Mouse (Mus musculus) MEL (cell line): ENCODE results near the gene Ggta1.

ENCODE experiments used
- CTCF ChIP-seq, 3 experiments: IDR thresholded peaks in 2 of 3; conservative IDR thresholded peaks in 1 of 3; 2 replicates each; pipeline ENCODE4 v1.5.1; 2011 to 2012; ENCODE audit warnings: low read length in 3 of 3, low read depth in 2 of 3, mild to moderate bottlenecking in 2 of 3, improper control_type of control experiment in 1 of 3, inconsistent platforms in 1 of 3, mixed read lengths in 1 of 3, moderate library complexity in 1 of 3; ENCODE audit not compliant: control insufficient read depth in 1 of 3, insufficient read depth in 1 of 3, poor library complexity in 1 of 3, severe bottlenecking in 1 of 3
- ELF1 ChIP-seq: IDR thresholded peaks from 2 replicates; pipeline ENCODE4 v1.6.1; 2014; ENCODE audit warnings: low read depth, mild to moderate bottlenecking, inconsistent platforms, low read length, improper control_type of control experiment, moderate library complexity
- EP300 ChIP-seq, 2 experiments: IDR thresholded peaks; 2 replicates each; pipeline ENCODE4 v1.6.1; 2011; ENCODE audit warnings: improper control_type of control experiment in 2 of 2, low read length in 2 of 2, low read depth in 1 of 2, mild to moderate bottlenecking in 1 of 2
- ETS1 ChIP-seq: IDR thresholded peaks from 2 replicates; pipeline ENCODE4 v1.6.1; 2012; ENCODE audit warnings: low read depth, mild to moderate bottlenecking, inconsistent platforms, low read length, improper control_type of control experiment, moderate library complexity
- GATA1 ChIP-seq: IDR thresholded peaks from 2 replicates; pipeline ENCODE4 v1.6.1; 2011; ENCODE audit warnings: low read depth, low read length, improper control_type of control experiment
- MAX ChIP-seq: IDR thresholded peaks from 2 replicates; pipeline ENCODE4 v1.6.1; 2011; ENCODE audit warnings: low read length, improper control_type of control experiment
- POLR2A ChIP-seq, 2 experiments: IDR thresholded peaks; 2 replicates each; pipeline ENCODE4 v1.6.1; 2011 to 2012; ENCODE audit warnings: low read length in 2 of 2, mild to moderate bottlenecking in 2 of 2, control low read depth in 1 of 2, improper control_type of control experiment in 1 of 2, low read depth in 1 of 2, moderate library complexity in 1 of 2; ENCODE audit not compliant: control insufficient read depth in 1 of 2, insufficient read depth in 1 of 2, poor library complexity in 1 of 2
- SIN3A ChIP-seq: IDR thresholded peaks from 2 replicates; pipeline ENCODE4 v1.6.1; 2012; ENCODE audit warnings: low read length, improper control_type of control experiment, inconsistent platforms
- TBP ChIP-seq: IDR thresholded peaks from 2 replicates; pipeline ENCODE4 v1.8.0; 2011; ENCODE audit warnings: low read depth, low read length, improper control_type of control experiment
- USF2 ChIP-seq, 2 experiments: IDR thresholded peaks; 2 replicates each; pipeline ENCODE4 v1.6.1; 2011 to 2012; ENCODE audit warnings: improper control_type of control experiment in 2 of 2, low read length in 2 of 2, borderline replicate concordance in 1 of 2, inconsistent platforms in 1 of 2, low read depth in 1 of 2, mild to moderate bottlenecking in 1 of 2; ENCODE audit not compliant: insufficient read depth in 1 of 2
- ZC3H11A ChIP-seq: IDR thresholded peaks from 2 replicates; pipeline ENCODE4 v1.6.1; 2012; ENCODE audit warnings: low read depth, mild to moderate bottlenecking, inconsistent platforms, low read length, improper control_type of control experiment

- TF ChIP-seq SIN3A (no peak), GATA1 (no peak), TBP (no peak), POLR2A (IDR thresholded peaks at IDR 0.05; ENCODE audit: control insufficient read depth in 1 of 2, insufficient read depth in 1 of 2, low read depth in 1 of 2, low read length in 2 of 2, poor library complexity in 1 of 2) (no peak), ELF1 (no peak), EP300 (IDR thresholded peaks at IDR 0.05; ENCODE audit: low read depth in 1 of 2, low read length in 2 of 2) (no peak), USF2 (IDR thresholded peaks at IDR 0.05; ENCODE audit: borderline replicate concordance in 1 of 2, insufficient read depth in 1 of 2, low read depth in 1 of 2, low read length in 2 of 2) (no peak), ETS1 (no peak), CTCF (IDR thresholded peaks at IDR 0.05 in 2 of 3, conservative IDR thresholded peaks at IDR 0.05 in 1 of 3; ENCODE audit: control insufficient read depth in 1 of 3, insufficient read depth in 1 of 3, low read depth in 2 of 3, low read length in 3 of 3, poor library complexity in 1 of 3, severe bottlenecking in 1 of 3) (no peak), ZC3H11A (no peak), MAX (no peak)
Measured at GRCm38 (mm10) chr2:35459316-35459715, 3.7 kb downstream of the Ggta1 start.
